Mouse (Mus musculus): ENCODE measurements around the gene Rbms2. TPM values are rescaled to one million over a fixed set of nuclear protein-coding genes. Genes with fewer than 3 reads are reported as not detected.

Rbms2 gene
- polyA plus RNA-seq, 1 experiment from 2014 or later, result 32.6 TPM

- no peak overlapping the region for H3K27ac ChIP-seq (replicated peaks in 1 of 2; ENCODE audit: control insufficient read depth in 1 of 2, insufficient read depth in 1 of 2, low read depth in 2 of 2, low read length in 2 of 2)
- ATAC-seq (ENCODE audit: insufficient number of reproducible peaks, insufficient read depth, low FRiP score, low read depth), result no peak
- peaks cover 22% of the 10 kb centered on the region; the same call in 1 of the 2 replicates for H3K36me3 ChIP-seq (ENCODE audit: control insufficient read depth, insufficient read depth, low read length)
- H3K9me3 ChIP-seq (ENCODE audit: control insufficient read depth, low read length), result no peaks in the 10 kb centered on the region
- no peaks in the 10 kb centered on the region for H3K27me3 ChIP-seq (ENCODE audit: control insufficient read depth, insufficient read depth, low read length)
- no peak overlapping the region for H3K9ac ChIP-seq (ENCODE audit: low read length)
- no peak overlapping the region for H3K4me3 ChIP-seq (ENCODE audit: control insufficient read depth in 1 of 2, insufficient read depth in 1 of 2, low read depth in 1 of 2, low read length in 2 of 2)
- peaks cover 5 to 12% of the 10 kb centered on the region in 2 experiments for H3K4me1 ChIP-seq (ENCODE audit: control insufficient read depth in 2 of 2, insufficient read depth in 2 of 2, low read length in 2 of 2)
- 89% methylated on average over 11 of the region's 11 CpGs for WGBS
- no peak overlapping the region for H3K4me2 ChIP-seq (ENCODE audit: low read length)
Observed at GRCm38 (mm10) chr10:128209311-128210009, 29.4 kb upstream of the Rbms2 start.

- Histone ChIP-seq H3K4me2 (ENCODE audit: low read length) (no peak overlapping the region), H3K4me1 (ENCODE audit: control insufficient read depth in 2 of 2, insufficient read depth in 2 of 2, low read length in 2 of 2) (peaks cover 5 to 12% of the 10 kb centered on the region in 2 experiments), H3K9ac (ENCODE audit: low read length) (no peak overlapping the region), H3K36me3 (ENCODE audit: control insufficient read depth, insufficient read depth, low read length) (peaks cover 22% of the 10 kb centered on the region; the same call in 1 of the 2 replicates), H3K4me3 (ENCODE audit: control insufficient read depth in 1 of 2, insufficient read depth in 1 of 2, low read depth in 1 of 2, low read length in 2 of 2) (no peak overlapping the region), H3K27me3 (ENCODE audit: control insufficient read depth, insufficient read depth, low read length) (no peaks in the 10 kb centered on the region), H3K27ac (replicated peaks in 1 of 2; ENCODE audit: control insufficient read depth in 1 of 2, insufficient read depth in 1 of 2, low read depth in 2 of 2, low read length in 2 of 2) (no peak overlapping the region), H3K9me3 (ENCODE audit: control insufficient read depth, low read length) (no peaks in the 10 kb centered on the region)
- 88% methylated on average over 10 of the region's 10 CpGs for WGBS
- ATAC-seq (ENCODE audit: insufficient number of reproducible peaks, insufficient read depth, low FRiP score, low read depth), result no peak
Observed at GRCm38 (mm10) chr10:128208326-128208725, 28.2 kb upstream of the Rbms2 start.

GRCm38 (mm10) chr10:128204941-128205340 is 24.8 kb upstream of the Rbms2 start:
- Histone ChIP-seq H3K9me3 (ENCODE audit: control insufficient read depth, low read length) (no peaks in the 10 kb centered on the region), H3K4me1 (ENCODE audit: control insufficient read depth in 2 of 2, insufficient read depth in 2 of 2, low read length in 2 of 2) (no peaks in the 10 kb centered on the region; a peak in 1 of 4 replicates), H3K27ac (replicated peaks in 1 of 2; ENCODE audit: control insufficient read depth in 1 of 2, insufficient read depth in 1 of 2, low read depth in 2 of 2, low read length in 2 of 2) (no peak overlapping the region), H3K27me3 (ENCODE audit: control insufficient read depth, insufficient read depth, low read length) (no peaks in the 10 kb centered on the region), H3K4me2 (ENCODE audit: low read length) (no peak overlapping the region), H3K4me3 (ENCODE audit: control insufficient read depth in 1 of 2, insufficient read depth in 1 of 2, low read depth in 1 of 2, low read length in 2 of 2) (no peak overlapping the region), H3K36me3 (ENCODE audit: control insufficient read depth, insufficient read depth, low read length) (peaks cover 18% of the 10 kb centered on the region; the same call in 1 of the 2 replicates), H3K9ac (ENCODE audit: low read length) (no peak overlapping the region)
- ATAC-seq (ENCODE audit: insufficient number of reproducible peaks, insufficient read depth, low FRiP score, low read depth), result no peak
- 83% methylated on average over 15 of the region's 15 CpGs for WGBS

- Histone ChIP-seq H3K9ac (ENCODE audit: low read length) (no peak overlapping the region), H3K4me3 (ENCODE audit: control insufficient read depth in 1 of 2, insufficient read depth in 1 of 2, low read depth in 1 of 2, low read length in 2 of 2) (no peak overlapping the region), H3K36me3 (ENCODE audit: control insufficient read depth, insufficient read depth, low read length) (peaks cover 10% of the 10 kb centered on the region; the same call in 1 of the 2 replicates), H3K27me3 (ENCODE audit: control insufficient read depth, insufficient read depth, low read length) (no peaks in the 10 kb centered on the region), H3K4me2 (ENCODE audit: low read length) (no peak overlapping the region), H3K4me1 (ENCODE audit: control insufficient read depth in 2 of 2, insufficient read depth in 2 of 2, low read length in 2 of 2) (no peaks in the 10 kb centered on the region; a peak in 1 of 4 replicates), H3K9me3 (ENCODE audit: control insufficient read depth, low read length) (no peaks in the 10 kb centered on the region), H3K27ac (replicated peaks in 1 of 2; ENCODE audit: control insufficient read depth in 1 of 2, insufficient read depth in 1 of 2, low read depth in 2 of 2, low read length in 2 of 2) (no peak overlapping the region)
- WGBS, result 61% methylated on average over 5 of the region's 6 CpGs
- ATAC-seq (ENCODE audit: insufficient number of reproducible peaks, insufficient read depth, low FRiP score, low read depth), result no peak
Observed at GRCm38 (mm10) chr10:128201856-128202255, 21.8 kb upstream of the Rbms2 start.

- 1% methylated on average over 76 of the region's 79 CpGs for WGBS
- peak overlapping the region; percentile 80 for H3K4me2 ChIP-seq (ENCODE audit: low read length)
- peak; percentile 87 for ATAC-seq (ENCODE audit: insufficient number of reproducible peaks, insufficient read depth, low FRiP score, low read depth)
- no peaks in the 10 kb centered on the region for H3K36me3 ChIP-seq (ENCODE audit: control insufficient read depth, insufficient read depth, low read length)
- no peak overlapping the region for H3K27ac ChIP-seq (replicated peaks in 1 of 2; ENCODE audit: control insufficient read depth in 1 of 2, insufficient read depth in 1 of 2, low read depth in 2 of 2, low read length in 2 of 2)
- peak overlapping the region; percentile 65 for H3K9ac ChIP-seq (ENCODE audit: low read length)
- no peaks in the 10 kb centered on the region for H3K9me3 ChIP-seq (ENCODE audit: control insufficient read depth, low read length)
- H3K27me3 ChIP-seq (ENCODE audit: control insufficient read depth, insufficient read depth, low read length), result peaks cover 18% of the 10 kb centered on the region
- peak overlapping the region; percentile 52 to 63 for H3K4me3 ChIP-seq (ENCODE audit: control insufficient read depth in 1 of 2, insufficient read depth in 1 of 2, low read depth in 1 of 2, low read length in 2 of 2)
- H3K4me1 ChIP-seq (ENCODE audit: control insufficient read depth in 2 of 2, insufficient read depth in 2 of 2, low read length in 2 of 2), result peaks cover 4 to 5% of the 10 kb centered on the region in 2 experiments; a peak in 1 of 4 replicates
Observed at GRCm38 (mm10) chr10:128194551-128195461, 14.7 kb upstream of the Rbms2 start.

GRCm38 (mm10) chr10:128194024-128194550 is 14.0 kb upstream of the Rbms2 start, which contains the start of gene Gls2:
TSS of gene Gls2 (plus strand) at chr10:128194457.
- Histone ChIP-seq H3K4me1 (ENCODE audit: control insufficient read depth in 2 of 2, insufficient read depth in 2 of 2, low read length in 2 of 2) (peaks cover 4 to 5% of the 10 kb centered on the region in 2 experiments; a peak in 1 of 4 replicates), H3K9ac (ENCODE audit: low read length) (peak within 1 kb of the TSS; percentile 74), H3K9me3 (ENCODE audit: control insufficient read depth, low read length) (no peaks in the 10 kb centered on the region), H3K27me3 (ENCODE audit: control insufficient read depth, insufficient read depth, low read length) (peaks cover 18% of the 10 kb centered on the region), H3K4me3 (ENCODE audit: control insufficient read depth in 1 of 2, insufficient read depth in 1 of 2, low read depth in 1 of 2, low read length in 2 of 2) (peak within 1 kb of the TSS; percentile 52 to 63), H3K27ac (replicated peaks in 1 of 2; ENCODE audit: control insufficient read depth in 1 of 2, insufficient read depth in 1 of 2, low read depth in 2 of 2, low read length in 2 of 2) (peak within 1 kb of the TSS; percentile 50 to 54; a peak in 3 of 4 replicates), H3K4me2 (ENCODE audit: low read length) (peak within 1 kb of the TSS; percentile 80), H3K36me3 (ENCODE audit: control insufficient read depth, insufficient read depth, low read length) (no peaks in the 10 kb centered on the region)
- ATAC-seq (ENCODE audit: insufficient number of reproducible peaks, insufficient read depth, low FRiP score, low read depth), result peak; percentile 95
- under 1% methylated on average over 46 of the region's 46 CpGs for WGBS

- WGBS, result 94% methylated on average over 6 of the region's 6 CpGs
- Histone ChIP-seq H3K9me3 (ENCODE audit: control insufficient read depth, low read length) (no peaks in the 10 kb centered on the region), H3K36me3 (ENCODE audit: control insufficient read depth, insufficient read depth, low read length) (no peaks in the 10 kb centered on the region), H3K4me2 (ENCODE audit: low read length) (no peak overlapping the region), H3K9ac (ENCODE audit: low read length) (no peak overlapping the region), H3K4me3 (ENCODE audit: control insufficient read depth in 1 of 2, insufficient read depth in 1 of 2, low read depth in 1 of 2, low read length in 2 of 2) (no peak overlapping the region), H3K4me1 (ENCODE audit: control insufficient read depth in 2 of 2, insufficient read depth in 2 of 2, low read length in 2 of 2) (peaks cover 4 to 5% of the 10 kb centered on the region in 2 experiments; a peak in 1 of 4 replicates), H3K27me3 (ENCODE audit: control insufficient read depth, insufficient read depth, low read length) (peaks cover 18% of the 10 kb centered on the region), H3K27ac (replicated peaks in 1 of 2; ENCODE audit: control insufficient read depth in 1 of 2, insufficient read depth in 1 of 2, low read depth in 2 of 2, low read length in 2 of 2) (no peak overlapping the region)
- ATAC-seq (ENCODE audit: insufficient number of reproducible peaks, insufficient read depth, low FRiP score, low read depth), result no peak
Observed at GRCm38 (mm10) chr10:128193113-128193512, 13.0 kb upstream of the Rbms2 start.
